Mouse (Mus musculus): ENCODE results near the gene Ccdc69. TPM values are rescaled to one million over a fixed set of nuclear protein-coding genes. Genes with fewer than 3 reads are reported as not detected.
"Not testable (repeated sequence)": the region's sequence is repeated elsewhere in the genome, so short reads cannot be mapped to it uniquely, and the experiment has no call there.

Ccdc69 gene
- polyA plus RNA-seq, 1 experiment from 2014 or later = 1.0 TPM

DNA sequence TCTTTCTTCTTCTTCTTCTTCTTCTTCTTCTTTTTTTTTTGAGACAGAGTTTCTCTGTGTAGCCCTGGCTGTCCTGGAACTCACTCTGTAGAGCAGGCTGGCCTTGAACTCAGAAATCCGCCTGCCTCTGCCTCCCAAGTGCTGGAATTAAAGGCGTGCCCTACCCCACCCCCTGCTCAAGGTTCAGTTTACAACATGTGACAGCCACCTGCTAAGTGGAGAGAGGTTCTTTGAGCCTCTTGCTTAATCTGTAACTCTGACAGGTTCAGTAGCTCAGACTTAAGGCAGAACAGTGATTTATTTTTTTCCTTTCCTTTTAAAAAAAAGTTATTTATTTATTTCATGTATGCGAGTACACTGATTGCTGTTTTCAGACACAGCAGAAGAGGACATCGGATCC lies 18.4 kb upstream of the Ccdc69 start:
- H3K36me3 ChIP-seq; H3K27me3 ChIP-seq (replicated peaks); ATAC-seq; H3K9me3 ChIP-seq (replicated peaks); H3K9ac ChIP-seq; H3K4me2 ChIP-seq; H3K4me3 ChIP-seq; H3K27ac ChIP-seq: not testable (repeated sequence)
- WGBS (ENCODE audit: insufficient replicate concordance) = 74% methylated on average over 4 of the region's 4 CpGs
- H3K4me1 ChIP-seq = peaks cover 23% of the 10 kb centered on the region

DNA sequence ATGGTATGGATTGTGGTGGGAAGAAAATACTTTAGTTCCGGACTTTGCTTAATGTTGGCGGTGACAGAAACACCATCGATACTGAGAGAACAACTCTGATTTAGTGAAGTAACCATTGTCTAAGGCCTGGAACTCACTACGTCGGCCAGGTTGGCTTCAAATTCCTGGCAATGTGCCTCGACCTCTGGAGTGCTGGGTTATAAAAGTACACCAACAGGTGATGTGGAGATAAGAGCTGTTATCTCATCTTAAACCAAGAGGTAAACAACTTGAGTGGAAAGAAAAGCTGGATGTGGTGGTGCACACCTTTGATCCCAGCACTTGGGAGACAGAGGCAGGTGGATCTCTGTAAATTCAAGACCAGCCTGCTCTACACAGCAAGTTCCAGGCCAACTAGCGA lies 15.2 kb upstream of the Ccdc69 start:
- H3K4me3 ChIP-seq = no peak overlapping the region
- H3K4me1 ChIP-seq = peaks cover 18% of the 10 kb centered on the region
- H3K27me3 ChIP-seq (replicated peaks) = peaks cover under 1% of the 10 kb centered on the region; the same call in 1 of the 2 replicates
- H3K36me3 ChIP-seq = no peaks in the 10 kb centered on the region
- no peak overlapping the region for H3K9ac ChIP-seq
- no peak overlapping the region for H3K27ac ChIP-seq
- WGBS (ENCODE audit: insufficient replicate concordance) = 75% methylated on average over 7 of the region's 7 CpGs
- ATAC-seq = no peak
- no peaks in the 10 kb centered on the region for H3K9me3 ChIP-seq (replicated peaks)
- no peak overlapping the region for H3K4me2 ChIP-seq

DNA sequence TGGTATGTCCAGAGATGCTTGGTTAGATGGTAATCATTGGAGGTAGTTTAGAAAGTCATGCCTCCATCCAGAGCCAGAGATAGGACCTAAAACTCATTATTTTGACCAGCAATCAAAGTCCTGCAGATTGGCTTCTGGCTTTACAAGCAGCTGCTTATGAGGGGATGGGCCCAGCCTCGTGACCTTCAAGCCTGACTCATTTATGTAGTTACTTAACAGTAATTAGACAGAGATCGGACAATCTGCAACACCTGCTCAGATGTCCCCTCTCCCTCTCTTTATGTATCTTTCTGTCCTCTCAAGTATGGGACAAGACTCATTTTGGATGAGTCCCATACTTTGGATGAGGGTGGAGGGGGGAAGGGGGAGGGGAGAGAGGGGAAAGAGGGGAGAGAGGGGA lies 12.0 kb upstream of the Ccdc69 start:
- no peaks in the 10 kb centered on the region for H3K4me1 ChIP-seq
- no peak overlapping the region for H3K27ac ChIP-seq
- H3K9ac ChIP-seq = no peak overlapping the region
- no peak overlapping the region for H3K4me2 ChIP-seq
- H3K36me3 ChIP-seq = no peaks in the 10 kb centered on the region
- no peak overlapping the region for H3K4me3 ChIP-seq
- H3K27me3 ChIP-seq (replicated peaks) = no peaks in the 10 kb centered on the region; the same call in 1 of the 2 replicates
- ATAC-seq = no peak
- 56% methylated on average over 2 of the region's 2 CpGs for WGBS (ENCODE audit: insufficient replicate concordance)
- H3K9me3 ChIP-seq (replicated peaks) = no peaks in the 10 kb centered on the region

DNA sequence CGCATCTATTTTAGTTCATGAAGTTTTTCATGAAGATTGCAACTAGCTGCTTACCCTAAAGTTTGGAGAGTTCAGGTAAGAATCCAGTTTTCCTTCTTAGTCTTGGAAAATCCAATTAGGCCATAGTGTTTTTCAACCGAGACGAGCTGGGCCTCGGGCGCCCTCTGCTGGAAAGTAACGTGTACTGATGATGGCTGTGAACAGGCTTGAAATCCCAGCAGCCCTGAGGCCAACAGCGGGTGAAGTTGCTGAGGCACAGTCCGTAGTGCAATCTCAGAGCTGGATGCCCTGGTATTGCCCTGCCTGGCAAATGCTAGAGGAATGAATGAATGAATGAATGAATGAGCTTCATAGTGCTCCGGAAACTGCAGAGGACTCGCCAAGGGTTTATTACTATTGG lies 9.1 kb upstream of the Ccdc69 start:
- Histone ChIP-seq H3K4me3 (no peak overlapping the region), H3K27me3 (replicated peaks) (no peaks in the 10 kb centered on the region; the same call in 1 of the 2 replicates), H3K9ac (no peak overlapping the region), H3K9me3 (replicated peaks) (no peaks in the 10 kb centered on the region), H3K27ac (no peak overlapping the region), H3K4me2 (no peak overlapping the region), H3K4me1 (no peaks in the 10 kb centered on the region), H3K36me3 (no peaks in the 10 kb centered on the region)
- WGBS (ENCODE audit: insufficient replicate concordance) = 13% methylated on average over 10 of the region's 10 CpGs
- no peak for ATAC-seq

DNA sequence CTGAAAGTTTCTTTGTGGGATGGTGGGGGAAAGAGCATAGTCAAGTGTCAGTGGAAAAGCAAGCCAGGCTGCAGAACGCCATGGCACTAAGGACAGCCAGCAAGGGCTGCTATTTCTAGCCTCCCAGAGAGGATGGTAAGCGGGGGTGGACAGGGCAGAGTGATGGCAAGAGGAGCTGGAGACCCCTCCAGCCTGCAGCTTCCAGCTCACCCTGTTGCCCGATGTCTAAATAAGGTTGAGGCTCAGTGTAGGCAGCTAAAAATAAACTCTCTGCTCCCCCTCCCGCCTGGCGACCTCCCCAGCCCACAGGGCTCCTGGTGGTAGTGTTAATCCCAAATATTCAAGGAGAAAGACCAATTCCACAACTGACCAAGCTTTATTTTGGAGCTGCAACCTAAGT lies 7.5 kb upstream of the Ccdc69 start:
- Histone ChIP-seq H3K4me3 (no peak overlapping the region), H3K4me2 (no peak overlapping the region), H3K27me3 (replicated peaks) (no peaks in the 10 kb centered on the region; the same call in 1 of the 2 replicates), H3K36me3 (no peaks in the 10 kb centered on the region), H3K9ac (no peak overlapping the region), H3K4me1 (no peaks in the 10 kb centered on the region), H3K9me3 (replicated peaks) (no peaks in the 10 kb centered on the region), H3K27ac (no peak overlapping the region)
- no peak for ATAC-seq
- 33% methylated on average over 5 of the region's 5 CpGs for WGBS (ENCODE audit: insufficient replicate concordance)

DNA sequence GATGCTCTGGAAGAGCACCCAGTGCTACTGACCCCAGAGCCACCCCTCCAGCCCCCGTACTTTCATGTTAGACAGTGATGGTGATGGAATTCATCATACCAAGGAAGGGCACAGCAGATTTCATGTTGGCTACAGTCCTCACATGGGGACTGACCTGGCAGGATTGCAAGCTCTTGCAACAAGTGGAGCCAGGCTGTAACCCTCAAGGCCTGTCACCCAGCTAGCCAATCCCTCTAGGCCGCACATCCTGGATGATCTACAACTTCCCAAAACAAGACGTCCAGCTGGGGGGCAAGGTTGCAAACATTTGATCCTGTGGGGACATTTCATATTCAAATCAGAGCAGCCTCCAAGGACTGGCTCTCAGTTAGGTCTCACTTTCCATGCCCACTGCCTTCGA lies 6.7 kb upstream of the Ccdc69 start:
- Histone ChIP-seq H3K4me2 (no peak overlapping the region), H3K27me3 (replicated peaks) (no peaks in the 10 kb centered on the region; the same call in 1 of the 2 replicates), H3K4me3 (no peak overlapping the region), H3K9ac (no peak overlapping the region), H3K9me3 (replicated peaks) (no peaks in the 10 kb centered on the region), H3K27ac (no peak overlapping the region), H3K36me3 (no peaks in the 10 kb centered on the region), H3K4me1 (no peaks in the 10 kb centered on the region)
- WGBS (ENCODE audit: insufficient replicate concordance) = 67% methylated on average over 4 of the region's 4 CpGs
- ATAC-seq = no peak

DNA sequence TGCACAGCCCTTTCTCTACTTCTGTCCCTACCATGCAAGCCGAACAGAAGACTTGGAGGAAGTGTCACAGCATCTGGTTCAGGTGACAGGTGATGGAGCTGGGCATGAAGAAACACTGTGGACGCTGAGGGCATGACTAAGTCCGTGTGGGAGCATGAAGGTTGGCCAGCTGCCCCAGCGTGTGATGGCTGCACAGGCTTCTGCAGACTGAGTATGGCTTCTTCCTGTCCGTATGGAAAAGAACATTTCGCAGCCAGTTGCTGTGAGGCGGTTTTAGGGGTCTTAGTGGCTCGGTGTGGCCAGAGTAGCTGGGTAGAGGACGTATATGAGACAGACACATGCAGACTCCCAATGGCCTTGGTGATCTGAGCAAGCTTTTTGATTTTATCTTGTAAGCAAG lies 3.3 kb upstream of the Ccdc69 start:
- WGBS (ENCODE audit: insufficient replicate concordance) = 76% methylated on average over 9 of the region's 9 CpGs
- no peaks in the 10 kb centered on the region for H3K36me3 ChIP-seq
- no peak overlapping the region for H3K27ac ChIP-seq
- H3K9ac ChIP-seq = no peak overlapping the region
- H3K27me3 ChIP-seq (replicated peaks) = peaks cover 8% of the 10 kb centered on the region; the same call in 1 of the 2 replicates
- peaks cover 23% of the 10 kb centered on the region for H3K4me1 ChIP-seq
- H3K4me2 ChIP-seq = no peak overlapping the region
- ATAC-seq = no peak
- H3K9me3 ChIP-seq (replicated peaks) = no peaks in the 10 kb centered on the region
- H3K4me3 ChIP-seq = no peak overlapping the region

DNA sequence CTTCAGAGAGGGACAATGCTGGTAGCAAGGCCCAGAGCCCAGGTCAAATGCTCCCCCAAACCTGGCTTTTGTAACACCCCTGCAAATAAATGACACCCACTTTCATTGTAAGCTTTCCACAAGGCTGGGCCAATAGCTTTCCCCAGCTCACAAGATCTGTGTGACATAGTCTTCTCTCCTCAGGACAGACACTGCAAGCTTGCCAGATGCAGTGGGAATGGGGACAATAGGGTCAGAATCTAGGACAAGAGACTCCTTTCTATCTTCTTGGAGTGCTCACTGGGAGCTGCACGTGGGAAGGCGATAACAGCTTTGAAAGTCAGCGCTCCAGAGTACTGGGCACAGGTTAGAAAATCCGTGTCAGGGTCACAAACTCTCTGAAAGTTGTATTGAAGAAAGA lies 1.2 kb upstream of the Ccdc69 start:
- no peak overlapping the region for H3K4me3 ChIP-seq
- H3K4me1 ChIP-seq = peaks cover 23% of the 10 kb centered on the region
- 80% methylated on average over 4 of the region's 4 CpGs for WGBS (ENCODE audit: insufficient replicate concordance)
- H3K27me3 ChIP-seq (replicated peaks) = peaks cover 8% of the 10 kb centered on the region; the same call in 1 of the 2 replicates
- no peaks in the 10 kb centered on the region for H3K36me3 ChIP-seq
- H3K27ac ChIP-seq = no peak overlapping the region
- H3K9me3 ChIP-seq (replicated peaks) = no peaks in the 10 kb centered on the region
- ATAC-seq = no peak
- no peak overlapping the region for H3K4me2 ChIP-seq
- H3K9ac ChIP-seq = no peak overlapping the region

DNA sequence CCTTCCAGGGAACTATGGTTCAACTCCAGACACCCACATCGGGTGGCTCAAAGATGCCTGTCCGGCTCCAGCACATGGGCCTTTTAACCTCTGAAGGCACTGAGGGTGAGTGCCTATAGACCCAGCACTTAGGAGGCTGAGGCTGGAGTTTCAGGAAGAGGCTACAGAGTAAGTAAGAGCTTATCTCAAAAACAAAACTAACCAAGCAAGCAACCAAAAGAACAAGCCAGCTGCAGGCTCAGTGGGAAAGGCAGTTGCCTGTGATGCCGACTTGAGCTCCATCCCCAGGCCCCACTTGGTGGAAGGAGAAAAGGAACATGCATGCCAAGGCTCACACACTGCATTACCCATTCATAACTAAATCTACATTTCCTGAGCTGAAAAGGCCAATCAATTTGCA lies 571 bp upstream of the Ccdc69 start:
- Histone ChIP-seq H3K9ac (no peak overlapping the region), H3K4me3 (no peak overlapping the region), H3K27me3 (replicated peaks) (peaks cover 8% of the 10 kb centered on the region; the same call in 1 of the 2 replicates), H3K9me3 (replicated peaks) (no peaks in the 10 kb centered on the region), H3K36me3 (no peaks in the 10 kb centered on the region), H3K27ac (no peak overlapping the region), H3K4me1 (peaks cover 23% of the 10 kb centered on the region), H3K4me2 (peak overlapping the region; percentile 87)
- WGBS (ENCODE audit: insufficient replicate concordance) = 40% methylated on average over 3 of the region's 3 CpGs
- no peak for ATAC-seq

DNA sequence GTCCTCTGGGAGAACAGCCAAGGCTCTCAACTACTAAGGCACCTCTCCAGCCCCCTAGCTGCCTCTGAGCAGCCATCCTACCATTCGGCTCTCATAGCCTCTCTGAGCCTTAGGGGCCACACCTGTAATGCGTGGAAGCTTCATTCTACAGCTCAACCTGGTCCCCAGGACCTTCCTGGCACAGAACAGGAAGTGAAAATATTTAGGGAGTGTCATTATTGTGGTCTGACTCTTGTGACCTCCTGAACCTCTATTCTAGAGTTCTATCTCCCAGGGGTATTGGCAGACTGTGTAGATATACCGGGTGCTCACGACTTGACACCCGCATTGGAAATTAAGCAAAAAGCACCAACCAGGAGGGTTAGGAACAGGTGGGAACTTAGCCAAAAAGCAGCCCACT lies 1.7 kb downstream of the Ccdc69 start:
- Histone ChIP-seq H3K27me3 (replicated peaks) (peaks cover 8% of the 10 kb centered on the region; the same call in 1 of the 2 replicates), H3K4me3 (no peak overlapping the region), H3K36me3 (no peaks in the 10 kb centered on the region), H3K9me3 (replicated peaks) (no peaks in the 10 kb centered on the region), H3K27ac (no peak overlapping the region), H3K4me1 (peaks cover 23% of the 10 kb centered on the region), H3K9ac (no peak overlapping the region), H3K4me2 (no peak overlapping the region)
- WGBS (ENCODE audit: insufficient replicate concordance) = 79% methylated on average over 5 of the region's 5 CpGs
- no peak for ATAC-seq

DNA sequence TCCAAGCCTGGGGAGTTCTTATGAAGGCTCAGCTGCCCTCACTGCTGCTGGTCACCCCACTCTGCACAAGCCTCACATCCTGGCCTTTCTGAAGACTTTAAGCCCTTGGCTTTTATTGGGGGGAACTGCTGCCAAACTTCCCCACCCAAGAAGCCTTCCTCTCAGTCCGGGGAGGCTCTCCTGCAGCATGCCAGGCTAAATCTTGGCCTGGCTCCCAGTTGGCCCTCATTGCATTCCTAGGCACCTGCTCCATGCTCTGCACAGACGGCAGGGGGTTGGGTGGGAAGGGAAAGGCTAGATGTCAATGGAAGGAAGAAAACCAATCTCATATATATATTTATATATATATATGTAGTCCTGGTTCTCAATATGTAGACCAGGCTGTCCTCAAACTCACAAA lies 2.3 kb downstream of the Ccdc69 start:
- Histone ChIP-seq H3K27ac (no peak overlapping the region), H3K4me2 (no peak overlapping the region)

DNA sequence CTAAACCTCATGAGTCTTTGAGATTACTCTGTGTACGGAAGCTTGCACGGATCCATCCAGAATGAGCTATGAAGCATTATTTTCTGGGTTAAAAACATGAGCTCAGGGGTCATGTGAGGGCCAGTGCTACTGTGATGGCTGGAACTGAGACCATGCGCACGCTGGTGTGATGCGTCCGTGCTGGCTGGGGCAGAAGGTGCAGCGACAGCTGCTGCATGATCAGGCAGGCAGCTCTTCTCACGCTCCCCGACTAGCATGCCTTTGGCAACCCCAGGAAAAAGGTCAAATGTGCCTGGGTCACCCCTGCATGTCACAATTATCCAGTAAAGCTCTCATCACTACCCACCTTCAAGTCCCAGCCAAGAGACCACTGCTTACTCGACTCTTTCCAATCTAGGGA lies 4.7 kb downstream of the Ccdc69 start:
- Histone ChIP-seq H3K9me3 (replicated peaks) (no peaks in the 10 kb centered on the region), H3K9ac (no peak overlapping the region), H3K4me2 (no peak overlapping the region), H3K27me3 (replicated peaks) (peaks cover 5% of the 10 kb centered on the region; the same call in 1 of the 2 replicates), H3K4me3 (no peak overlapping the region), H3K36me3 (no peaks in the 10 kb centered on the region), H3K4me1 (peaks cover 20% of the 10 kb centered on the region), H3K27ac (no peak overlapping the region)
- WGBS (ENCODE audit: insufficient replicate concordance) = 74% methylated on average over 10 of the region's 10 CpGs
- ATAC-seq = no peak

More for the DNA sequence above, 2.3 kb downstream of the Ccdc69 start:
- no peak overlapping the region for H3K4me3 ChIP-seq
- H3K36me3 ChIP-seq = no peaks in the 10 kb centered on the region
- ATAC-seq = no peak
- WGBS (ENCODE audit: insufficient replicate concordance) = 73% methylated on average over 2 of the region's 2 CpGs
- H3K9ac ChIP-seq = no peak overlapping the region
- H3K27me3 ChIP-seq (replicated peaks) = peaks cover 8% of the 10 kb centered on the region; the same call in 1 of the 2 replicates
- H3K9me3 ChIP-seq (replicated peaks) = no peaks in the 10 kb centered on the region
- peaks cover 23% of the 10 kb centered on the region for H3K4me1 ChIP-seq

DNA sequence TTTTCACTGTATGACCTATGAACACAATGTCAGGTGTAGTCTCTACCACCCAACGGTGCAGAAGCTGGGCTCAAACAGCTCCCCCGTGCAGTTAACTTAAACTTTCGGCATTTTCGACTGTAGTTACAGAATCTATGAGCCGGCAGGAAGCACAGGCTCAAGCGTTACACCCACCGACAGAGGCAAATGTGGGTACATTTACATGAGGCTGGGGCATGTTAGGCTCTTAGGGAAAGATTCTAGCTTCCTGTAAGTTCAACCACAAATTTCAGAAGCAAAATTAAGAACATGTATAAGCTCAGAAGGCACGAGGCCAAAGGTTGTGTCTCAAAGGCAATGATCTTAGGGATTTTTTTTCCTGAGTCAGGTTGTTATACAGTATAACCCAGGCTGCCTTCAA lies 5.5 kb downstream of the Ccdc69 start:
- Histone ChIP-seq H3K27me3 (replicated peaks) (no peaks in the 10 kb centered on the region), H3K4me2 (no peak overlapping the region), H3K4me3 (no peak overlapping the region), H3K27ac (no peak overlapping the region), H3K4me1 (peaks cover 13% of the 10 kb centered on the region), H3K36me3 (no peaks in the 10 kb centered on the region), H3K9me3 (replicated peaks) (no peaks in the 10 kb centered on the region), H3K9ac (no peak overlapping the region)
- 69% methylated on average over 8 of the region's 8 CpGs for WGBS (ENCODE audit: insufficient replicate concordance)
- ATAC-seq = no peak

Measured in liver, embryonic 12.5 days (tissue).